Mouse (Mus musculus) limb, embryonic 15.5 days (tissue): ENCODE data around the gene Pck1. TPM values are rescaled to one million over a fixed set of nuclear protein-coding genes. Genes with fewer than 3 reads are reported as not detected.

Experiments used
- ATAC-seq: fragments of 200-750 bp; cut with Nextera tagmentation; 2 replicates; pipeline ENCODE4 v1.8.0; 2017; ENCODE audit warnings: low read depth, moderate TSS enrichment; ENCODE audit not compliant: insufficient number of reproducible peaks, low FRiP score, low TSS enrichment
- H3K27ac ChIP-seq: fragments of 300-500 bp; sonication (generic); 2 replicates; pipeline ENCODE4 v1.5.1; 2015; ENCODE audit warnings: moderate library complexity, mild to moderate bottlenecking, inconsistent platforms
- H3K27me3 ChIP-seq: fragments of 300-500 bp; sonication (generic); 2 replicates; pipeline ENCODE4 v1.6.1; 2015; ENCODE audit warnings: inconsistent platforms
- H3K36me3 ChIP-seq: fragments of 300-500 bp; sonication (generic); 2 replicates; pipeline ENCODE4 v1.6.1; 2015; ENCODE audit warnings: inconsistent platforms
- H3K4me1 ChIP-seq: fragments of 300-500 bp; sonication (generic); 2 replicates; pipeline ENCODE4 v1.6.1; 2015; ENCODE audit warnings: inconsistent platforms
- H3K4me2 ChIP-seq: fragments of 300-500 bp; sonication (generic); 2 replicates; pipeline ENCODE4 v1.6.1; 2015; ENCODE audit warnings: mild to moderate bottlenecking, inconsistent platforms
- H3K4me3 ChIP-seq: fragments of 300-500 bp; sonication (generic); 2 replicates; pipeline ENCODE4 v1.5.1; 2015; ENCODE audit warnings: mild to moderate bottlenecking, inconsistent platforms
- H3K9ac ChIP-seq: fragments of 300-500 bp; sonication (generic); 2 replicates; pipeline ENCODE4 v1.6.1; 2015; ENCODE audit warnings: inconsistent platforms
- H3K9me3 ChIP-seq: fragments of 300-500 bp; sonication (generic); 2 replicates; pipeline ENCODE4 v1.6.1; 2016; ENCODE audit warnings: inconsistent platforms
- WGBS: fragments of 180-500 bp; shearing (Covaris S2); methylation state at CpG from one replicate; pipeline ENCODE4 v1.1.7; 2015; 5-methylcytosine and 5-hydroxymethylcytosine counted together
- polyA plus RNA-seq: library from polyadenylated mRNA; unstranded; fragments of >200 nt; fragmentation: Nextera tagmentation; extraction: Ambion mirVana; gene quantifications from 2 replicates; pipeline ENCODE4 v1.2.1, GENCODE M21; 2015

The Pck1 gene
- polyA plus RNA-seq, 1 experiment from 2014 or later = 0.09 TPM

DNA sequence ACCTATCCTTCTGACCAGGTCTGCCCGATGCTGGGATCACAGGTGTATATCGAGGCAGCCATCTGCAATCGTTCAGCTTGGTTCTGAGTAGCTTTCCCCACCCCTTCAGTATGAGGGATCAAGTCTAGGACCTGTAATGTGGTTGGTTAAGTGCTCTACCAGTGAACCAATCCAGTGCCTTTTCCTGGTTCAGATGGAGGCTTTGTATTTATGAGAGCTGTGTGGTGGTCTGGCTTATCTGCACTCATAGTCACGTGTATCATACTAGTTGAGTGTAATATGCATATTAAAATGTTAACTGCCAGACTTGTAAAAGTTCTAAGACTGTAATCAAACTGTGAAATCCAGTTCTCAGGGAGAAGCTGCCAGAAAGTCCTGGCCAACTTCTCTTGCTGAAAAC, 26.5 kb upstream of the Pck1 start:
- no peak for ATAC-seq
- Histone ChIP-seq H3K4me1 (no peaks in the 10 kb centered on the region), H3K4me3 (no peak overlapping the region), H3K36me3 (no peaks in the 10 kb centered on the region), H3K9ac (no peak overlapping the region), H3K27me3 (no peaks in the 10 kb centered on the region), H3K9me3 (no peaks in the 10 kb centered on the region), H3K27ac (no peak overlapping the region), H3K4me2 (no peak overlapping the region)
- 66% methylated on average over 4 of the region's 4 CpGs for WGBS

GRCm38 (mm10) chr2:173129111-173129510, 23.7 kb upstream of the Pck1 start:
- H3K9me3 ChIP-seq = no peaks in the 10 kb centered on the region
- H3K4me2 ChIP-seq = no peak overlapping the region
- H3K27ac ChIP-seq = no peak overlapping the region
- no peaks in the 10 kb centered on the region for H3K4me1 ChIP-seq
- 62% methylated on average over 2 of the region's 2 CpGs for WGBS
- no peaks in the 10 kb centered on the region for H3K27me3 ChIP-seq
- no peak overlapping the region for H3K9ac ChIP-seq
- no peak for ATAC-seq
- H3K36me3 ChIP-seq = no peaks in the 10 kb centered on the region
- no peak overlapping the region for H3K4me3 ChIP-seq

- WGBS = 84% methylated on average over 13 of the region's 13 CpGs
- no peaks in the 10 kb centered on the region for H3K36me3 ChIP-seq
- H3K4me2 ChIP-seq = no peak overlapping the region
- H3K4me1 ChIP-seq = no peaks in the 10 kb centered on the region
- no peak overlapping the region for H3K9ac ChIP-seq
- no peak overlapping the region for H3K27ac ChIP-seq
- no peak for ATAC-seq
- no peaks in the 10 kb centered on the region for H3K9me3 ChIP-seq
- no peaks in the 10 kb centered on the region for H3K27me3 ChIP-seq
- no peak overlapping the region for H3K4me3 ChIP-seq
Observed at GRCm38 (mm10) chr2:173132262-173132661, 20.6 kb upstream of the Pck1 start.

GRCm38 (mm10) chr2:173132794-173133300, 20.0 kb upstream of the Pck1 start:
- no peak for ATAC-seq
- Histone ChIP-seq H3K4me3 (no peak overlapping the region), H3K9me3 (no peaks in the 10 kb centered on the region), H3K4me1 (no peaks in the 10 kb centered on the region), H3K9ac (no peak overlapping the region), H3K27me3 (no peaks in the 10 kb centered on the region), H3K4me2 (no peak overlapping the region), H3K27ac (no peak overlapping the region), H3K36me3 (no peaks in the 10 kb centered on the region)
- WGBS = 81% methylated on average over 8 of the region's 8 CpGs

GRCm38 (mm10) chr2:173134695-173135094, 18.2 kb upstream of the Pck1 start:
- Histone ChIP-seq H3K4me3 (no peak overlapping the region), H3K27me3 (no peaks in the 10 kb centered on the region), H3K4me2 (no peak overlapping the region), H3K27ac (no peak overlapping the region), H3K4me1 (no peaks in the 10 kb centered on the region), H3K9me3 (no peaks in the 10 kb centered on the region), H3K36me3 (no peaks in the 10 kb centered on the region), H3K9ac (no peak overlapping the region)
- 71% methylated on average over 9 of the region's 9 CpGs for WGBS
- no peak for ATAC-seq

GRCm38 (mm10) chr2:173138323-173139239, 14.3 kb upstream of the Pck1 start:
- no peak for ATAC-seq
- WGBS = 52% methylated on average over 15 of the region's 15 CpGs
- Histone ChIP-seq H3K4me2 (no peak overlapping the region), H3K4me1 (peaks cover 7% of the 10 kb centered on the region), H3K9ac (no peak overlapping the region), H3K27me3 (no peaks in the 10 kb centered on the region), H3K4me3 (no peak overlapping the region), H3K36me3 (no peaks in the 10 kb centered on the region), H3K9me3 (no peaks in the 10 kb centered on the region), H3K27ac (no peak overlapping the region)

DNA sequence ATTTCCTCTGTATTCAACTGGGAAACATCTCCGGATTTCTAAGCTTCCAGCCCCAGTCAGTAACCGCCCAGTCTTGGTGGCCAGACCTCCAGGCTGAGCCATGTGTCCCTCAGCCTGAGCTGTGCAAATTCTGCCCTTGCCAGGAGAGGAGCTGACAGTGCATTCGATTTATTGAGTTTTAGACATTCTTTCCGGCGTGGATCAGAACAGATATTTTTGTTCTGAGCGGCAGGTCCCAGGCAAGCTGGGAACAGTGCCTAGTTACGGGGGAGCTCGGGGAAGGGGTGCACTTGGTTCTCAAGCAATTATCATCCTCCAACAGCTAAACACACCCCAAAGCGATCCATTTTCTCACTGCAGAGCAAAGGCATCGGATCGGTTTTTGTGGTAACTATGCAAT, 9.2 kb upstream of the Pck1 start:
- Histone ChIP-seq H3K36me3 (no peaks in the 10 kb centered on the region), H3K4me2 (no peak overlapping the region), H3K27ac (no peak overlapping the region), H3K4me1 (peaks cover 13% of the 10 kb centered on the region), H3K9ac (no peak overlapping the region), H3K9me3 (no peaks in the 10 kb centered on the region), H3K4me3 (no peak overlapping the region), H3K27me3 (no peaks in the 10 kb centered on the region)
- no peak for ATAC-seq
- 38% methylated on average over 11 of the region's 11 CpGs for WGBS

DNA sequence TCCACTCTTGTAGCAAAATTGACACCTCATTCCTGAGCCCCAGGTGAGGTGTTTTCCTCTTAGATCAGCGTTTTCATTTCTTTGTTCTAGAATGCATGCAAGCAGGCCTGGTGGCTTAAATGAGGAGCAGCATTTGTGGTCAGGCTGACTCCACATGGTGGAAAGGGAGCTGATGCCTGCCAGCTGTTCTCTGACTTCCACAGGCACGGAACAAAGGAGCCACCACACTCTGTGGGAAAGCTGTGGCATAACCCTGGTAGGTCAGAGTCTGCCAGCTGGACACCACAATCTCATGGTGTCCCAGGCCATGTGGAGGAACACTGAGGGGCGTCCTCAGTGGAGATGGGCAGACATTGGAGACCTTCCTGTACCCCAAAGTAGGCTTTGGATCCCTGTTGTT, 7.0 kb upstream of the Pck1 start:
- no peaks in the 10 kb centered on the region for H3K9me3 ChIP-seq
- no peak overlapping the region for H3K4me3 ChIP-seq
- H3K4me1 ChIP-seq = peaks cover 13% of the 10 kb centered on the region
- no peak overlapping the region for H3K9ac ChIP-seq
- ATAC-seq = 0 out of 2 replicates have a peak, but pooled peaks have one; percentile 21
- H3K36me3 ChIP-seq = no peaks in the 10 kb centered on the region
- H3K27me3 ChIP-seq = no peaks in the 10 kb centered on the region
- H3K27ac ChIP-seq = no peak overlapping the region
- 55% methylated on average over 3 of the region's 3 CpGs for WGBS
- H3K4me2 ChIP-seq = no peak overlapping the region

DNA sequence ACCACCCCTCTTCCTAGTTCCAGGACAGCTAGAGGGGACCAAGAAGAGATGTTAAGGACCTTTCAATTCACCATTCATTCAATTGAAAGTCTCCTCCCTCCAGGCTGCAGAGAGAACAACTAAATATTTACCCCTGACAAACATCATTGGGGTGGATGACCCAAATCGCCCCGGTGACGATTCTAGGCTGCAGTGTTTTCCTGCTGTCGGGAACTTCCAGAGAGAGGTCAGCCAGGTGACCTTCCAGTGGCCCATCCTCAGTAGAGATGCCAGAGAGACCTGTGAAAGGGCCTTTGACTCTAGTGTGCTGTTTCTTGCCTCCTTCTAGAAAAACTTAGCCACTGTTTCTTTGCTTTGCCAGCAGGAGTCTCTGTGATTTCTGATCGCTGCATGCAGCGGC, 6.1 kb upstream of the Pck1 start:
- no peak overlapping the region for H3K9ac ChIP-seq
- H3K36me3 ChIP-seq = no peaks in the 10 kb centered on the region
- no peak overlapping the region for H3K4me3 ChIP-seq
- H3K4me2 ChIP-seq = no peak overlapping the region
- H3K9me3 ChIP-seq = no peaks in the 10 kb centered on the region
- no peaks in the 10 kb centered on the region for H3K27me3 ChIP-seq
- 84% methylated on average over 6 of the region's 6 CpGs for WGBS
- no peak for ATAC-seq
- peaks cover 13% of the 10 kb centered on the region for H3K4me1 ChIP-seq
- no peak overlapping the region for H3K27ac ChIP-seq

GRCm38 (mm10) chr2:173148001-173148400, 4.8 kb upstream of the Pck1 start:
- WGBS = 78% methylated on average over 5 of the region's 5 CpGs
- Histone ChIP-seq H3K27ac (no peak overlapping the region), H3K36me3 (no peaks in the 10 kb centered on the region)

GRCm38 (mm10) chr2:173151352-173151751, 1.5 kb upstream of the Pck1 start:
- Histone ChIP-seq H3K4me3 (no peak overlapping the region), H3K4me1 (no peaks in the 10 kb centered on the region), H3K27me3 (no peaks in the 10 kb centered on the region), H3K27ac (no peak overlapping the region), H3K4me2 (no peak overlapping the region), H3K9ac (no peak overlapping the region), H3K9me3 (no peaks in the 10 kb centered on the region), H3K36me3 (no peaks in the 10 kb centered on the region)
- no peak for ATAC-seq
- WGBS = 73% methylated on average over 5 of the region's 5 CpGs

More at GRCm38 (mm10) chr2:173148001-173148400, 4.8 kb upstream of the Pck1 start:
- no peak for ATAC-seq
- no peaks in the 10 kb centered on the region for H3K27me3 ChIP-seq
- no peak overlapping the region for H3K4me2 ChIP-seq
- H3K9ac ChIP-seq = no peak overlapping the region
- no peak overlapping the region for H3K4me3 ChIP-seq
- H3K4me1 ChIP-seq = peaks cover 12% of the 10 kb centered on the region
- no peaks in the 10 kb centered on the region for H3K9me3 ChIP-seq

GRCm38 (mm10) chr2:173151784-173152284, 1.0 kb upstream of the Pck1 start:
- H3K9ac ChIP-seq = no peak overlapping the region
- WGBS = 89% methylated on average over 7 of the region's 7 CpGs
- H3K4me2 ChIP-seq = no peak overlapping the region
- H3K9me3 ChIP-seq = no peaks in the 10 kb centered on the region
- no peaks in the 10 kb centered on the region for H3K4me1 ChIP-seq
- H3K4me3 ChIP-seq = no peak overlapping the region
- H3K27ac ChIP-seq = no peak overlapping the region
- H3K36me3 ChIP-seq = no peaks in the 10 kb centered on the region
- no peaks in the 10 kb centered on the region for H3K27me3 ChIP-seq
- ATAC-seq = no peak
